Mouse (Mus musculus) liver, postnatal 0 days (tissue): ENCODE data around the gene Zfp148.

ENCODE experiments used
- CTCF ChIP-seq: sonication (generic); IDR thresholded peaks from 2 replicates; pipeline ENCODE4 v1.5.1; 2016; ENCODE audit warnings: antibody characterized with exemption, low read depth
- EP300 ChIP-seq: IDR thresholded peaks from 2 replicates; pipeline ENCODE4 v1.6.1; 2016; ENCODE audit warnings: antibody characterized with exemption, low read depth, mild to moderate bottlenecking

- no peak for TF ChIP-seq CTCF
- TF ChIP-seq EP300: no peak
Observed at GRCm38 (mm10) chr16:33370836-33371235, 9.8 kb upstream of the Zfp148 start.
